Mouse (Mus musculus): ENCODE data around the gene Spon1.

DNA sequence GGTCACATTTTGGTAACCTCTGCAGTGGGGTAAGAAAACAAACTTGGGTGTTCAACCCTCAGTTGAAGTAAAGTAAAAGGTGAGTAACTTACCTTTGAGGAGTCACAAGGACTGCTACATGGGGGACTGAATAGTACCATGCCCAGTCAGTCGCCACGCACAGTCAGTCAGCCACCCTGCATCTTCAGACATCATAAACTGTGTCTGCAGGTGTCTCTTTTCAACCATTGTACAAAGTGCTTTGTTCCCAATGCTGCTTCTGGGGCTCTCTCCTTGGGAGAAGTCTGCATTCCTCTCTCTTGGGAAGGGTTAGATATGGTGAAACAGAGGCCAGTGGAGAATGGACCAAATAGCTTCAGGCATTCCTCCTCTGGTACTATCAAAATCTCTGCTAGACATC is 125.0 kb downstream of the Spon1 start:
- no peak for TF ChIP-seq CTCF (IDR thresholded peaks at IDR 0.05; ENCODE audit: extremely low read depth, insufficient read depth, insufficient read length, insufficient replicate concordance)
- no peak for TF ChIP-seq POLR2A (IDR thresholded peaks at IDR 0.05; ENCODE audit: low read depth, low read length)
